Mouse (Mus musculus): ENCODE data around the gene Hist1h2ac.

DNA sequence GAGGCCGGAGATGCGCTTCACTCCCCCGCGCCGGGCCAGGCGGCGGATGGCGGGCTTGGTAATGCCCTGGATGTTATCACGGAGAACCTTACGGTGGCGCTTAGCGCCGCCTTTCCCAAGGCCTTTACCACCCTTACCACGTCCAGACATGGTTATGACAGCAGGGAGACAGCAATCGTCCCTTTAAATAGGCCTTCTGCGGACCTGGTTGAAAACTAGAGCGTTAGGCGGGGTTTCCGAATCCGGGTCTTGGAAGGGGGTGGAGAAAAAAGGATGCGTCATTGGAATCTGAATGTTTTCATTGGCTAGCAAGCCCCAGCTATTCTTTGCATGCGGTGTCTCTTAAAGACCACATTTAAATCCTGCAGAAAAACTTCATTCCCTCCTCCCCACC is 14.5 kb upstream of the Hist1h2ac start, which contains the start of gene Hist1h4c:
- peak; percentile 15; the same call in 1 of the 2 replicates for TF ChIP-seq CTCF (IDR thresholded peaks at IDR 0.05; ENCODE audit: low read depth)
- TF ChIP-seq EP300 (optimal IDR thresholded peaks at IDR 0.05): peak; percentile 96

All from stomach, postnatal 0 days (tissue).